Mouse (Mus musculus) cerebral cortex, adult 2 months (tissue): ENCODE data around the gene Cyp21a1.

Source experiments
- WGBS: fragments of 180-500 bp; shearing (Covaris S2); methylation state at CpG from one replicate; pipeline ENCODE4 v1.1.7; 2018; 5-methylcytosine and 5-hydroxymethylcytosine counted together

Gene Cyp21a1

GRCm38 (mm10) chr17:34804301-34804700, at the start of gene Cyp21a1:
Gene Cyp21a1, minus strand, starts transcription at chr17:34804561.
- 86% methylated on average over 4 of the region's 6 CpGs for WGBS

- WGBS: 85% methylated on average over 8 of the region's 8 CpGs
Measured at GRCm38 (mm10) chr17:34853511-34853910, 49.1 kb upstream of the Cyp21a1 start.

GRCm38 (mm10) chr17:34850517-34851125, 46.3 kb upstream of the Cyp21a1 start:
- 1% methylated on average over 25 of the region's 25 CpGs for WGBS

- WGBS: under 1% methylated on average over 63 of the region's 65 CpGs
Measured at GRCm38 (mm10) chr17:34849722-34850516, 45.6 kb upstream of the Cyp21a1 start, which contains the start of the genes Skiv2l and Nelfe. Gene Skiv2l, minus strand, starts transcription at chr17:34850210. Gene Nelfe, plus strand, starts transcription at chr17:34850391.

- WGBS: 90% methylated on average over 7 of the region's 7 CpGs
Measured at GRCm38 (mm10) chr17:34847615-34848014, 43.3 kb upstream of the Cyp21a1 start.

- 94% methylated on average over 6 of the region's 6 CpGs for WGBS
Measured at GRCm38 (mm10) chr17:34847192-34847591, 42.8 kb upstream of the Cyp21a1 start.

- 95% methylated on average over 13 of the region's 13 CpGs for WGBS
Measured at GRCm38 (mm10) chr17:34844884-34845283, 40.5 kb upstream of the Cyp21a1 start.

- 86% methylated on average over 6 of the region's 6 CpGs for WGBS
Measured at GRCm38 (mm10) chr17:34840736-34841307, 36.5 kb upstream of the Cyp21a1 start.

- 85% methylated on average over 7 of the region's 7 CpGs for WGBS
Measured at GRCm38 (mm10) chr17:34838785-34839184, 34.4 kb upstream of the Cyp21a1 start.

- 35% methylated on average over 43 of the region's 43 CpGs for WGBS
Measured at GRCm38 (mm10) chr17:34837464-34838324, 33.3 kb upstream of the Cyp21a1 start.

- WGBS: under 1% methylated on average over 40 of the region's 40 CpGs
Measured at GRCm38 (mm10) chr17:34836856-34837221, 32.5 kb upstream of the Cyp21a1 start, which contains the start of the genes Stk19 and Dxo. Gene Stk19, minus strand, starts transcription at chr17:34836945. Gene Dxo, plus strand, starts transcription at chr17:34837019.

GRCm38 (mm10) chr17:34836155-34836855, 31.9 kb upstream of the Cyp21a1 start:
- 3% methylated on average over 48 of the region's 48 CpGs for WGBS

- WGBS: 97% methylated on average over 1 of the region's 1 CpGs
Measured at GRCm38 (mm10) chr17:34830776-34831175, 26.4 kb upstream of the Cyp21a1 start.

- 87% methylated on average over 7 of the region's 7 CpGs for WGBS
Measured at GRCm38 (mm10) chr17:34814818-34815370, 10.5 kb upstream of the Cyp21a1 start.

GRCm38 (mm10) chr17:34813747-34814146, 9.4 kb upstream of the Cyp21a1 start:
- 65% methylated on average over 12 of the region's 12 CpGs for WGBS

GRCm38 (mm10) chr17:34811275-34811674, 6.9 kb upstream of the Cyp21a1 start:
- WGBS: 83% methylated on average over 15 of the region's 15 CpGs

GRCm38 (mm10) chr17:34810811-34811210, 6.5 kb upstream of the Cyp21a1 start:
- WGBS: 90% methylated on average over 8 of the region's 8 CpGs

GRCm38 (mm10) chr17:34810411-34810810, 6.0 kb upstream of the Cyp21a1 start:
- WGBS: 88% methylated on average over 5 of the region's 5 CpGs

- WGBS: 86% methylated on average over 6 of the region's 6 CpGs
Measured at GRCm38 (mm10) chr17:34808599-34809205, 4.3 kb upstream of the Cyp21a1 start.

GRCm38 (mm10) chr17:34807176-34807575, 2.8 kb upstream of the Cyp21a1 start:
- WGBS: 76% methylated on average over 3 of the region's 3 CpGs
